Mouse (Mus musculus) liver, embryonic 13.5 days (tissue): ENCODE results near the gene Aox4. TPM values are rescaled to one million over a fixed set of nuclear protein-coding genes. Genes with fewer than 3 reads are reported as not detected.

Experiments
- ATAC-seq: fragments of 200-750 bp; cut with Nextera tagmentation; 2 replicates; pipeline ENCODE4 v1.8.0; 2017; ENCODE audit warnings: low read depth, mild to moderate bottlenecking, moderate number of reproducible peaks, moderate library complexity
- DNase-seq: peaks from one replicate; pipeline ENCODE4 v3.0.0; 2022
- H3K27ac ChIP-seq: fragments of 300-500 bp; sonication (generic); 2 replicates; pipeline ENCODE4 v1.5.1; 2015; ENCODE audit warnings: moderate library complexity, mild to moderate bottlenecking, inconsistent platforms
- H3K27me3 ChIP-seq: fragments of 300-500 bp; sonication (generic); 2 replicates; pipeline ENCODE4 v1.6.1; 2015; ENCODE audit warnings: mild to moderate bottlenecking, inconsistent platforms
- H3K36me3 ChIP-seq: fragments of 300-500 bp; sonication (generic); 2 replicates; pipeline ENCODE4 v1.6.1; 2015; ENCODE audit warnings: mild to moderate bottlenecking, inconsistent platforms
- H3K4me1 ChIP-seq: fragments of 300-500 bp; sonication (generic); replicated peaks from 2 replicates; pipeline ENCODE4 v1.6.1; 2015; ENCODE audit warnings: inconsistent platforms
- H3K4me2 ChIP-seq: fragments of 300-500 bp; sonication (generic); 2 replicates; pipeline ENCODE4 v1.6.1; 2015; ENCODE audit warnings: inconsistent platforms, mild to moderate bottlenecking, moderate library complexity
- H3K4me3 ChIP-seq: fragments of 300-500 bp; sonication (generic); replicated peaks from 2 replicates; pipeline ENCODE4 v1.5.1; 2015; ENCODE audit warnings: mild to moderate bottlenecking, inconsistent platforms
- H3K9ac ChIP-seq: fragments of 300-500 bp; sonication (generic); 2 replicates; pipeline ENCODE4 v1.6.1; 2015; ENCODE audit warnings: mild to moderate bottlenecking, inconsistent platforms
- H3K9me3 ChIP-seq: fragments of 300-500 bp; sonication (generic); replicated peaks from 2 replicates; pipeline ENCODE4 v1.6.1; 2016; ENCODE audit warnings: inconsistent platforms
- WGBS: fragments of 180-500 bp; shearing (Covaris S2); methylation state at CpG from one replicate; pipeline ENCODE4 v1.1.7; 2015; ENCODE audit not compliant: insufficient replicate concordance; 5-methylcytosine and 5-hydroxymethylcytosine counted together
- polyA plus RNA-seq: library from polyadenylated mRNA; unstranded; fragments of >200 nt; fragmentation: Nextera tagmentation; extraction: Ambion mirVana; gene quantifications from 2 replicates; pipeline ENCODE4 v1.2.1, GENCODE M21; 2015

Gene Aox4
- polyA plus RNA-seq, 1 experiment from 2014 or later: 0.31 TPM

DNA sequence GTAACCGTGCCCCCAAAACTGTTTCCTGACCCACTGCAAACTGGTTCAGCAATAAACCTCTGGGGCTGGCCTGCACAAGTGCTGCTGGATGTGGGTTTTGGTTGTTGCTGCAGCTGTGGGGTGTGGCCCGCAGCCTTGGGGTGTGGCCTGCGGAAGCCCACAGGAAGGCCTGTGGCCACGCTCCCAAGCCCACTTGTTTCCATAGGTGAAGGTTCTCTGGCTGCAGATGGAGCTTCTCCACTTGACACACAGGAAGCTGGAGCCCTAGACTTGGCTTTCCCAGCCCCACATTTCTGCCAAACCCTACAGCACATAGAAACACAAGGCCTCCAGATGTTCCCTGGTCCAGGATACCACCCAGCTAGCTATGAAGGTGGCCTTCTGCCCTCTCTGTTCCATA lies 93.5 kb downstream of the Aox4 start:
- Histone ChIP-seq H3K4me3 (no peak overlapping the region), H3K27me3 (no peaks in the 10 kb centered on the region), H3K4me1 (no peaks in the 10 kb centered on the region), H3K9ac (no peak overlapping the region), H3K27ac (no peak overlapping the region), H3K4me2 (no peak overlapping the region), H3K9me3 (no peaks in the 10 kb centered on the region), H3K36me3 (no peaks in the 10 kb centered on the region)
- 49% methylated on average over 4 of the region's 4 CpGs for WGBS
- no peak for DNase-seq
- no peak for ATAC-seq

DNA sequence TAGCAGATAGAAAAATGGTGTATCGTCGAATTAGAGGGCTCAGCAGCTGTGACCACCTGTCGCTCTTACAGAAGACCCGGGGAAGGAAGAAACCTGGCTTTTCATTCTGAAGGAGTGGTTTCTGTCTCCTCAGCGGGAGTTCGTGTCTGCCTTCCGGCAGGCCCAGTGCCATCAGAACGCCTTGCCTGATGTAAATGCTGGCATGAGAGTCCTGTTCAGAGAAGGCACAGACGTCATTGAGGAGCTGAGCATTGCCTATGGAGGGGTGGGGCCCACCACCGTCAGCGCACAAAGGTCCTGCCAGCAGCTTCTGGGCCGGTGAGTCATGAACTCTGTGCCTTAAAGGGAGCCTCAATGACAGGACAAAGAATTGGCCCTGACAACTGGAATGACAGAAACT lies 94.1 kb downstream of the Aox4 start:
- H3K9me3 ChIP-seq: no peaks in the 10 kb centered on the region
- H3K4me2 ChIP-seq: no peak overlapping the region
- ATAC-seq: no peak
- H3K27ac ChIP-seq: no peak overlapping the region
- no peak overlapping the region for H3K4me3 ChIP-seq
- H3K9ac ChIP-seq: no peak overlapping the region
- 59% methylated on average over 12 of the region's 12 CpGs for WGBS
- no peak for DNase-seq
- no peaks in the 10 kb centered on the region for H3K4me1 ChIP-seq
- no peaks in the 10 kb centered on the region for H3K27me3 ChIP-seq
- no peaks in the 10 kb centered on the region for H3K36me3 ChIP-seq

DNA sequence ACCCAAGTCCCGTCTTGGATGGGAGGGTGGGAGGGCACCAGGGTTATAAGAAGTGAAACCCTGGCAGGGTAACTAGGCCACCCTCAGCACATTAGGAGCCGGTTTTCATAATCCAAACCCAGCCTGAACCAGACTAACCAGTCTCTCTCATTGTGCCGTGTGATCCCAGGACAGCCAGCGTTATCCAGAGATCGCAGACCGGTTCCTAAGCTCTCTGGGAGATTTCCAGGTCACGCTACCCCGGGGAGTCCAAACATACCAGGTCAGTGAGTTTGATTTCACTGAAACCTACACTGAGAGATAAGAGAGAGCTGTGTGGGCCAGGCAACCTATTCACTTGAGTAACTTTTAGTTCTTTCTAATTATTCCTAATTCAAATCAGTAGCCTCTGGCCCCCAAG lies 97.0 kb downstream of the Aox4 start:
- Histone ChIP-seq H3K4me3 (no peak overlapping the region), H3K4me1 (no peaks in the 10 kb centered on the region), H3K9ac (no peak overlapping the region), H3K9me3 (no peaks in the 10 kb centered on the region), H3K36me3 (no peaks in the 10 kb centered on the region), H3K4me2 (no peak overlapping the region), H3K27me3 (no peaks in the 10 kb centered on the region), H3K27ac (no peak overlapping the region)
- 66% methylated on average over 8 of the region's 8 CpGs for WGBS
- DNase-seq (no peak), ATAC-seq (no peak)

DNA sequence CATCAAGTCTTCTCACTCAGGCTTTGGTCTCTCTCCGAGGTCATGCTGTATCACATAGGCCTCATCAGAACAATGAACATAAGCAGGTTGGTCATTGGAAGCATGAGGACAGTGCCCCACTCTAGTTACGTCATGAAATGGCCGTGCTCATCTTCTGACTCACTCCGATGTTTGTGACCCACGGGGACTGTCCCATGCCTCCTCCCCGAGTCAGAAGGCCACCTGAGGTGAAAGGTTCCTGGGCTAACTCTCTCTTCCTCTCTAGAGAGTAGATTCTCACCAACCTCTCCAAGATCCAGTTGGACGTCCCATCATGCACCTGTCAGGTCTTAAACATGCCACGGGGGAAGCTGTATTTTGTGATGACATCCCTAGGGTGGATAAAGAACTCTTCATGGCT lies 98.4 kb downstream of the Aox4 start:
- H3K4me1 ChIP-seq: no peaks in the 10 kb centered on the region
- 67% methylated on average over 8 of the region's 8 CpGs for WGBS
- no peaks in the 10 kb centered on the region for H3K27me3 ChIP-seq
- no peak overlapping the region for H3K27ac ChIP-seq
- H3K9ac ChIP-seq: no peak overlapping the region
- DNase-seq (no peak), ATAC-seq (no peak)
- H3K4me3 ChIP-seq: no peak overlapping the region
- no peaks in the 10 kb centered on the region for H3K36me3 ChIP-seq
- H3K4me2 ChIP-seq: no peak overlapping the region
- no peaks in the 10 kb centered on the region for H3K9me3 ChIP-seq

DNA sequence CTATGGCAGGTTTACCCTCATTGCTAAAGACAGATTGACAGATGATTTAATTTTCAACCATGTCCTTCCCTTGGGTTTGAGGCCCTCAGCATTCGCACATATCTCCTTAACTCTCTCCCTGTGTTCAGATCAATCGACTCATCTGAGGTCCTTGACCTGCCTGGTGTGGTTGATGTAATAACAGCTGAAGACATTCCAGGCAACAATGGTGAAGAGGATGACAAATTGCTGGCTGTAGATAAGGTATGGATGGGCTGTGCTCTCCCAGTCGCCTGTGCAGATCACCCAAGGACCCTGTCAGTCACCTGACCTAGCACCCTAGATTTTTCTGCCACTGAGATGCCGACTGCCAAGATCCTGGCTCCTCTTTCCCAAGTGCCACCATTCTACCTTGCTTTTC lies 99.7 kb downstream of the Aox4 start:
- H3K9me3 ChIP-seq: no peaks in the 10 kb centered on the region
- no peak for DNase-seq

DNA sequence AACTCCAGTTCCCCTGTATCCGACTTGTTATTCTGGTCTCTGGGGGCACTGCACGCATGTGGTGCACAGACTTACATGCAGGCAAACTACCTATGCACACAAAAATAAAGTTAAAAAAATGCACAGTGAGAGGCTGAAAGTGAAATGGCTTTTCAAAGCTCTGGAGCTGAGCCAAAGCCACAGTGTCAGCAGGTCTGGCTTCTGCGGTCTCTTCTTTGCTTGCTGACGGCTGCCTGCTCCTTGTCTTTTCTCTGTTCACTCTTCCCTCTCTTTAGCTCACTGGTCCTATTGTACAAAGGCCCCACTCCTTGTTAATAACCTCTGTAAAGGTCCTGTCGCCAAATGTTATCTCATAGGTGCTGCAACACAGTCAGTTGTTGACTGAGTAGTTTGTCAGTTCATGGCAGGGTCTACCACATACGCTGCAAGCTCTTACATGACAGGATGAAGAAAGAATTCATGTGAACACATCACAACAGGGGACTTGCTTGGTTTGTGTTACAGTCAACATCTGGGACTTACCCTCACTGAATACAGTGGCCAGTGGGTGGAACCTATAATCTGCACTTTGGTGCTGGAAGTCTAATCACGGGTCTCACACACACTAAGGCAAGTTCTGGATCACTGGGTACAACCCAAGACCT lies 101.1 kb downstream of the Aox4 start:
- Histone ChIP-seq H3K27me3 (no peaks in the 10 kb centered on the region), H3K27ac (no peak overlapping the region), H3K9ac (no peak overlapping the region), H3K4me2 (no peak overlapping the region), H3K4me1 (no peaks in the 10 kb centered on the region), H3K4me3 (no peak overlapping the region), H3K36me3 (no peaks in the 10 kb centered on the region), H3K9me3 (no peaks in the 10 kb centered on the region)
- 63% methylated on average over 7 of the region's 7 CpGs for WGBS
- no peak for ATAC-seq
- DNase-seq: no peak

More for the DNA sequence above, 99.7 kb downstream of the Aox4 start:
- no peak overlapping the region for H3K27ac ChIP-seq
- H3K4me3 ChIP-seq: no peak overlapping the region
- H3K9ac ChIP-seq: no peak overlapping the region
- ATAC-seq: no peak
- no peak overlapping the region for H3K4me2 ChIP-seq
- no peaks in the 10 kb centered on the region for H3K4me1 ChIP-seq
- WGBS: 49% methylated on average over 4 of the region's 4 CpGs
- H3K36me3 ChIP-seq: no peaks in the 10 kb centered on the region
- no peaks in the 10 kb centered on the region for H3K27me3 ChIP-seq

DNA sequence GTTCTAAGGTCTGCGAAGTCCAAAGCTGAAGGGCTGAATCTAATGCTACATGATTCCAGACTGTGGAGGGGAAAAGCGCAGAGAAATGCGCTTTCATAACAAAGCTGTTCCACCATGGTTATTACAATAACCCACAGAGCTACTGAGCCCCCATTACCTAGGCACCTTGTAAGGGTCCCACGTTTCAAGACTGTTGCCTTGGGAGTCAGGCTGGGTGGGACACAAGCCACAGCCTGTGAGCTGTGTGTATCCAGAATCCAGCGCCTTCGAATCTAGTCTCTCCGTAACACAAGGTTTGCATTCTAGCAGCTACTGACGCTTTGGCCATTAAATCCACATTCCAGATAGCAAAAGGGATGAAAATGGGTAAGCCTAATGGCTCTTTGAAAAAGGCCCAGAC lies 103.0 kb downstream of the Aox4 start:
- no peak for DNase-seq
- ATAC-seq: no peak
- Histone ChIP-seq H3K4me3 (no peak overlapping the region), H3K27me3 (no peaks in the 10 kb centered on the region), H3K36me3 (no peaks in the 10 kb centered on the region), H3K9ac (no peak overlapping the region), H3K4me1 (no peaks in the 10 kb centered on the region), H3K9me3 (no peaks in the 10 kb centered on the region), H3K27ac (no peak overlapping the region), H3K4me2 (no peak overlapping the region)
- WGBS: 78% methylated on average over 8 of the region's 8 CpGs

DNA sequence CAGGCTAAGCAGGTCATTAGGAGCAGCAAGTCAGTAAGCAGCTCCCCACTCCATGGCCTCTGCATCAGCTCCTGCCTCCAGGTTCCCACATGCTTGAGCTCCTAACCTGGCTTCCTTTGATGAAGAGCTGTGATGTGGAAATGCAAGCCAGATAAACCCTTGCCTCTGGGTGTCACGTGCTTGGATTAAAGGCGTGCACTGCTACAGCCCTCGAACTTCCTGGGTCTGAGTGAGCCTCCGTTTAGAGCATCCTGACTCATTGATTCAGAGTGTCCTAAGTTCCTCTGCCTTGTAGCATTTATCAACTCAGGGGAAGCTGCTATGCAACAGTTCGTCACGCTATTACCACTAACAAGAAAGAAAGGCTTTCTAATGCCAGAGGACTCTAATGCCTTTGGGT lies 105.3 kb downstream of the Aox4 start:
- 58% methylated on average over 6 of the region's 6 CpGs for WGBS
- H3K4me2 ChIP-seq: no peak overlapping the region
- H3K27me3 ChIP-seq: no peaks in the 10 kb centered on the region
- H3K36me3 ChIP-seq: no peaks in the 10 kb centered on the region
- DNase-seq (no peak), ATAC-seq (no peak)
- H3K27ac ChIP-seq: no peak overlapping the region
- H3K4me3 ChIP-seq: no peak overlapping the region
- H3K4me1 ChIP-seq: no peaks in the 10 kb centered on the region
- H3K9ac ChIP-seq: no peak overlapping the region
- no peaks in the 10 kb centered on the region for H3K9me3 ChIP-seq

Other genes with a start within 250 kb of the Aox4 start
- gene Sgo2a, start 214.4 kb upstream of the Aox4 start, polyA plus RNA-seq: 11.3 and 12.9 TPM in 2 replicates
- gene Kctd18, start 191.4 kb upstream of the Aox4 start, polyA plus RNA-seq: 2.8 and 3.6 TPM in 2 replicates
- 0.10 and 0.15 TPM in 2 replicates for gene Aox1, start 180.5 kb upstream of the Aox4 start, polyA plus RNA-seq
- gene Aox3, start 97.3 kb upstream of the Aox4 start, polyA plus RNA-seq: 0.06 and 0.16 TPM in 2 replicates
- gene Aox2, start 67.9 kb downstream of the Aox4 start, polyA plus RNA-seq: not detected in 2 replicates
- 181 and 224 TPM in 2 replicates for gene Bzw1, start 182.5 kb downstream of the Aox4 start, polyA plus RNA-seq
- gene Clk1, start 213.7 kb downstream of the Aox4 start, polyA plus RNA-seq: 74.8 and 87.1 TPM in 2 replicates
- 21.3 and 21.6 TPM in 2 replicates for gene Nif3l1, start 234.8 kb downstream of the Aox4 start, polyA plus RNA-seq
- gene Ppil3, start 235.1 kb downstream of the Aox4 start, polyA plus RNA-seq: 34.4 and 35.5 TPM in 2 replicates